Mouse (Mus musculus) neural tube, embryonic 14.5 days (tissue): ENCODE data around the gene Rftn1. TPM values are rescaled to one million over a fixed set of nuclear protein-coding genes. Genes with fewer than 3 reads are reported as not detected.

Source experiments
- ATAC-seq: fragments of 200-750 bp; cut with Nextera tagmentation; 2 replicates; pipeline ENCODE4 v1.8.0; 2017; ENCODE audit warnings: low read depth, mild to moderate bottlenecking, moderate TSS enrichment, moderate library complexity
- H3K27ac ChIP-seq: fragments of 300-500 bp; sonication (generic); 2 replicates; pipeline ENCODE4 v1.5.1; 2014; ENCODE audit warnings: low read depth, mild to moderate bottlenecking, control low read depth, low read length, moderate library complexity, mixed read lengths
- H3K27me3 ChIP-seq: fragments of 300-500 bp; sonication (generic); 2 replicates; pipeline ENCODE4 v1.6.1; 2014; ENCODE audit warnings: low read length; ENCODE audit not compliant: control insufficient read depth, insufficient read depth
- H3K36me3 ChIP-seq: fragments of 300-500 bp; sonication (generic); 2 replicates; pipeline ENCODE4 v1.6.1; 2014; ENCODE audit warnings: low read length, mixed read lengths; ENCODE audit not compliant: control insufficient read depth, insufficient read depth
- H3K4me1 ChIP-seq: fragments of 300-500 bp; sonication (generic); 2 replicates; pipeline ENCODE4 v1.6.1; 2014; ENCODE audit warnings: low read length; ENCODE audit not compliant: control insufficient read depth, insufficient read depth
- H3K4me2 ChIP-seq: fragments of 300-500 bp; sonication (generic); 2 replicates; pipeline ENCODE4 v1.6.1; 2014; ENCODE audit warnings: mild to moderate bottlenecking, low read depth, low read length, control low read depth
- H3K4me3 ChIP-seq: fragments of 300-500 bp; sonication (generic); 2 replicates; pipeline ENCODE4 v1.5.1; 2014; ENCODE audit warnings: low read depth, low read length, control low read depth, mixed read lengths
- H3K9ac ChIP-seq: fragments of 300-500 bp; sonication (generic); replicated peaks from 2 replicates; pipeline ENCODE4 v1.6.1; 2014; ENCODE audit warnings: low read depth, mild to moderate bottlenecking, control low read depth, low read length, mixed read lengths
- H3K9me3 ChIP-seq: fragments of 300-500 bp; sonication (generic); 2 replicates; pipeline ENCODE4 v1.6.1; 2016; ENCODE audit warnings: low read length; ENCODE audit not compliant: control insufficient read depth
- WGBS: fragments of 180-500 bp; shearing (Covaris S2); extraction: QIAGEN DNeasy Blood & Tissue Kit; methylation state at CpG from one replicate; pipeline ENCODE4 v1.1.7; 2014; 5-methylcytosine and 5-hydroxymethylcytosine counted together
- polyA plus RNA-seq: library from polyadenylated mRNA; unstranded; fragments of >200 nt; fragmentation: Nextera tagmentation; extraction: Ambion mirVana; gene quantifications from 2 replicates; pipeline ENCODE4 v1.2.1, GENCODE M21; 2014

Gene Rftn1
- polyA plus RNA-seq, 1 experiment from 2014 or later = 20.4 TPM

DNA sequence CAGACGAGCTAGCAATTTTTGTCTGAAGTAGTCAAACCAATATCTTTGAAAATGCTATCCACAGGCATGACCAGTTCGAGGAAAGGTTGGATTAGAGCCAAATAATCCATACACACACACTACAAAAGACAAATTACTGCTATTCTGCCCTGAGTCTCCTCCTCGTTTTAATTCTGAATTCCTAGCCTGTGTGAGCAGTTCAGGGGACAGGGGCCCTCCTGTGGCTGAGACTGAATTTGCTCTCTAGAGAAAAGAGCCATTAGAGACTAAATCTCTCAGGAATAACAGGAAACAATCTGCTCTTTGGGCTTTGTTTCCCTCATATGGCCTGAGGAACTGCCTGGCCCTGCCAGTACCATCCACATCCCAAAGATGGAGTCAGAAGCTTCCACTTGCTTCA is 3.2 kb upstream of the Rftn1 start:
- H3K9me3 ChIP-seq = no peaks in the 10 kb centered on the region
- no peak overlapping the region for H3K4me2 ChIP-seq
- no peak overlapping the region for H3K9ac ChIP-seq
- 44% methylated on average over 3 of the region's 3 CpGs for WGBS
- peaks cover 10% of the 10 kb centered on the region for H3K4me1 ChIP-seq
- peak; percentile 38; the same call in 1 of the 2 replicates for ATAC-seq
- no peak overlapping the region for H3K4me3 ChIP-seq
- peaks cover 13% of the 10 kb centered on the region for H3K27me3 ChIP-seq
- H3K27ac ChIP-seq = no peak overlapping the region
- H3K36me3 ChIP-seq = no peaks in the 10 kb centered on the region

DNA sequence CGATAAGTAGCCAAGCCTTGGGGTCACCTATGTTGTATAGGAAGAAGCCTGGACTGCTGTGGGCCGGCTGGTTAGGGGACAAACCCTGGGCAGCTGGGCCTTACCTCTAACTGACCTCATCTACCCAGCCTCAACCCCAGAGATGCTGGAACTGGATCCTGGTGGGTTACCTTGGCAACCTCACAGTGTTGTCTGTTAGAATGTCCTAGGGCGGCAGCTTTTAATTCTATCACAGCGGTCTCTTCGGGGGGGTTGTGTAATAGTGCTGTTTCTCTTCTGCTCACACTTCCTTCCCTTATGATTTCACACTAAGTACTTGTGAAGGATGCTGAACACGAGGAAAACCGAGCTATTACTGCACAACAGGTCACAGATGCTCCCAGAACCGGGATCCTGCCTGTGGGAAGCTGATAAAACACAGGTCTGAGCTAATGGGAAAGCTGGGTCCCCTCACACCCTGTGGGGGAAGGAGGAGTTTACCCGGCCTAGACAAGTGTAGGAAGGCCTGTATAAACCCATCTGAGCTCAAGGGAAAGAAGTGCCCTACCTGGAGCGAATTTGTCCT is 2.0 kb upstream of the Rftn1 start:
- no peak for ATAC-seq
- WGBS = 33% methylated on average over 10 of the region's 10 CpGs

GRCm38 (mm10) chr17:50191318-50191957 is 964 bp upstream of the Rftn1 start:
- Histone ChIP-seq H3K9me3 (no peaks in the 10 kb centered on the region), H3K4me2 (no peak overlapping the region), H3K4me1 (peaks cover 10% of the 10 kb centered on the region), H3K27me3 (peaks cover 13% of the 10 kb centered on the region), H3K4me3 (no peak overlapping the region), H3K36me3 (no peaks in the 10 kb centered on the region), H3K27ac (no peak overlapping the region), H3K9ac (no peak overlapping the region)
- 53% methylated on average over 9 of the region's 9 CpGs for WGBS
- no peak for ATAC-seq

More for the DNA sequence above, 2.0 kb upstream of the Rftn1 start:
- H3K27ac ChIP-seq = no peak overlapping the region
- H3K4me1 ChIP-seq = peaks cover 10% of the 10 kb centered on the region
- H3K36me3 ChIP-seq = no peaks in the 10 kb centered on the region
- H3K9me3 ChIP-seq = no peaks in the 10 kb centered on the region
- no peak overlapping the region for H3K4me3 ChIP-seq
- peaks cover 13% of the 10 kb centered on the region for H3K27me3 ChIP-seq
- no peak overlapping the region for H3K4me2 ChIP-seq
- no peak overlapping the region for H3K9ac ChIP-seq

DNA sequence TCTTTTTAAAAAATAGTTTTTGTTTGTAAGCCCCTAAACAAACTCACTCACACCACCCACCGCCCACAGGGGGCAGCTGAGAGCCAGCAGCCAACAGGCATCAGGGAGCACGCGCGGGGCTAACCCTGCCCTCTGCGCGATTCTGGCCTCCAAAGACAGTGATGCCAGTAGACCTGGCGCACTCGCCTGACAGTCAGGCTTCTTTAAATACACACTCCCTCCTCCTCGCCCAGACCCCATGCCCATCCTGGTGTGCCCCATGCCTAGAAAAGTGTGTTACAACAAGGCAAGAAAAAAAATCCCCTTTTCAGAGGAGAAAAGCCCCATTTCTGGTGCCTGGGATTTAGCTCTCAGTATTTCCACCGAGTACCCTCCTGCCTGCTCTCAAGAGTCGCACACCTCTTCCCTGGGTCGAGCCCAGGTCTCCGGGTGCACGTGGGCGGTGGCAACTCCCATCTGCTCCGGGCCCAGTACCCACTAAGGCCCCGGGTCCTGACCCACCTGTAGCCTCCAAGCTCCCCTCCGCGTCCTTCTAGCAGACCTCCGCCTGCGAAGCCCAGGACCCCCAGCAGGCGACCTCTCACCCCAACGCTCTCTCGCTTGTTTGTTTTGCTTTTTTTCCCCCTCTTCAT is 977 bp downstream of the Rftn1 start:
- H3K9ac ChIP-seq = peak overlapping the region; percentile 65
- H3K27me3 ChIP-seq = peaks cover 13% of the 10 kb centered on the region
- peak overlapping the region; percentile 68 for H3K4me3 ChIP-seq
- H3K27ac ChIP-seq = no peak overlapping the region; the same call in 1 of the 2 replicates
- no peaks in the 10 kb centered on the region for H3K9me3 ChIP-seq
- H3K36me3 ChIP-seq = no peaks in the 10 kb centered on the region
- peak overlapping the region; percentile 100 for H3K4me2 ChIP-seq
- H3K4me1 ChIP-seq = peaks cover 10% of the 10 kb centered on the region
- peak; percentile 38 for ATAC-seq
- under 1% methylated on average over 24 of the region's 24 CpGs for WGBS

DNA sequence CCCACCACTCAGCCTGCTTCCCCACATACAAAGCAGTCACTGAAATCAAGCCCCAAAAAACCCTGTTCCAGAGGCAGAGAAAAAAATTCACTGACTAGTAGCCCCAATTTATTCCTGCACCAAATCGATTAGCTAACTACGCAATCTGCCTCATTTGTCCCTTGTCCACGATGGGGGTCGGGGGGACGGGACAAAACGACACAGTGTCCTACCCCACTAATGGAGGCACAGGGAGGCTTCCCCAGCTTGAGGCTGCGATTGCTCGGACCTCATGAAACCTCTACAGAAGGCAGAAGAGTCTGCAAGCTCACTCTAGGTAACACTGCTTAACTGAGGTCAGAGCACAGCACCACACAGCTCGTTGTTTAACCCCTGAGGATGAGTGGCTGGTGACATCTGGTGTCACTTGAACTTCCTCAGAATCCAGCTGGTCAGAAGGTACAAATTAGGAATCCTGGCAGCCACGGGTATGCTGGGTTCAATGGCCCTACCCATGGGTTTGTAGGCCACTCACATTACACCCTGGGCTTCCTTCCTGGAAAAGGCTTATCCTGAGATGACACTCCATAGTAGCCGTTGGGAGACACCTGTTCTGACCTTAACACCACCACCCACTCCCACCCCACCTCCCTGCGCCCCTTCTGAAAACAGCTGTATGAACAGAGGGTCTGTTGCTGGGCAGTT is 1.7 kb downstream of the Rftn1 start:
- no peak overlapping the region for H3K27ac ChIP-seq
- no peaks in the 10 kb centered on the region for H3K36me3 ChIP-seq
- peak overlapping the region; percentile 68 for H3K4me3 ChIP-seq
- peak overlapping the region; percentile 100; the same call in 1 of the 2 replicates for H3K4me2 ChIP-seq
- ATAC-seq = no peak; the same call in 1 of the 2 replicates
- WGBS = 81% methylated on average over 12 of the region's 12 CpGs
- no peaks in the 10 kb centered on the region for H3K9me3 ChIP-seq
- peaks cover 13% of the 10 kb centered on the region for H3K27me3 ChIP-seq
- no peak overlapping the region for H3K9ac ChIP-seq
- peaks cover 10% of the 10 kb centered on the region for H3K4me1 ChIP-seq

DNA sequence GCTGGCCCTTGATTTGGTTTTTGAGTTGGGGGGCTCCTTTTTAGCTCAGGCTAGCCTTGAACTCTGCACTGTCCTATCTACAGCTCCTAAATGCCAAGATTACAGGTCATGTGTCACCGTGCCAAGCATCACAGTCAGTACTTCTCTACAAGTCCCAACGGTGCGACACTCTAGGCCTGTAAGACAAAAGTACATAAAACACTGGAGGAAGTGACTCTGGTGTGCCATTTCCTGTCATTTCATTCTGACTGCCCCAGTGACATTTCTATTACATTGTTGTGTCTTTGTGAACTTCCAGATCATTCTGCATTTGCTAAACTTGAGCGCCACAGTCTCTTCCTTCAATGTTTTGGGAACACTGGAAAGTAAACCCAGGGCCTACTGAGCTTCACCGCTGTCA is 4.9 kb downstream of the Rftn1 start:
- peaks cover 9% of the 10 kb centered on the region for H3K27me3 ChIP-seq
- no peak overlapping the region for H3K9ac ChIP-seq
- no peaks in the 10 kb centered on the region for H3K36me3 ChIP-seq
- no peak overlapping the region for H3K4me2 ChIP-seq
- no peak overlapping the region for H3K27ac ChIP-seq
- no peak for ATAC-seq
- peaks cover 5% of the 10 kb centered on the region for H3K4me1 ChIP-seq
- no peaks in the 10 kb centered on the region for H3K9me3 ChIP-seq
- no peak overlapping the region for H3K4me3 ChIP-seq
- 94% methylated on average over 5 of the region's 5 CpGs for WGBS

GRCm38 (mm10) chr17:50185083-50185482 is 5.4 kb downstream of the Rftn1 start:
- no peak overlapping the region for H3K4me3 ChIP-seq
- H3K4me2 ChIP-seq = no peak overlapping the region
- no peak overlapping the region for H3K27ac ChIP-seq
- no peak overlapping the region for H3K9ac ChIP-seq
- H3K4me1 ChIP-seq = peaks cover 5% of the 10 kb centered on the region
- no peaks in the 10 kb centered on the region for H3K9me3 ChIP-seq
- H3K36me3 ChIP-seq = no peaks in the 10 kb centered on the region
- no peak for ATAC-seq
- WGBS = 88% methylated on average over 4 of the region's 4 CpGs
- H3K27me3 ChIP-seq = 0 out of 2 replicates have a peak, but pooled peaks cover 4% of the 10 kb centered on the region

- no peak for ATAC-seq
- 68% methylated on average over 12 of the region's 12 CpGs for whole genome bisulfite sequencing
- H3K27me3 ChIP-seq = no peaks in the 10 kb centered on the region
- H3K36me3 ChIP-seq = no peaks in the 10 kb centered on the region
- H3K9me3 ChIP-seq = no peaks in the 10 kb centered on the region
- no peak overlapping the region for H3K9ac ChIP-seq
- no peak overlapping the region for H3K4me2 ChIP-seq
- no peaks in the 10 kb centered on the region for H3K4me1 ChIP-seq
- H3K27ac ChIP-seq = peak overlapping the region; percentile 2; the same call in 1 of the 2 replicates
- H3K4me3 ChIP-seq = no peak overlapping the region
These were observed 6.0 kb downstream of the Rftn1 start for GRCm38 (mm10) chr17:50184217-50185038.
